Comparison of ENCODE assay signal across 8 mouse cellular contexts in genomic region chr11:97663528-97664338, GRCm38 (mm10). TPM values are rescaled to one million over a fixed set of nuclear protein-coding genes. Genes with fewer than 3 reads are reported as not detected.
DNase-seq lines count a peak whose midpoint lies in the region; ATAC-seq and TF ChIP-seq lines count a peak whose summit lies in the region.

No protein-coding gene starts in this region.

- peaks cover 67% of the 10 kb centered on the region for H3K27me3 ChIP-seq in G1E (ENCODE audit: insufficient read depth, low read length)
- peaks cover 21% of the 10 kb centered on the region for H3K27me3 ChIP-seq in embryonic facial prominence, embryonic 13.5 days
- peaks cover 17% of the 10 kb centered on the region for H3K27me3 ChIP-seq in limb, embryonic 12.5 days

- peak overlapping the region; percentile 88 for H3K27ac ChIP-seq in embryonic facial prominence, embryonic 13.5 days
- H3K27ac ChIP-seq in limb, embryonic 12.5 days = peak overlapping the region; percentile 92

- no peak for TF ChIP-seq CTCF in G1E (IDR thresholded peaks at IDR 0.05; ENCODE audit: low read depth, low read length)

- peaks cover 52% of the 10 kb centered on the region for H3K4me1 ChIP-seq in G1E (ENCODE audit: insufficient read depth, low read depth, low read length)
- peaks cover 52% of the 10 kb centered on the region for H3K4me1 ChIP-seq in embryonic facial prominence, embryonic 13.5 days
- H3K4me1 ChIP-seq in limb, embryonic 12.5 days (replicated peaks) = peaks cover 47% of the 10 kb centered on the region

- 1% methylated on average over 31 of the region's 57 CpGs for WGBS in embryonic facial prominence, embryonic 13.5 days
- under 1% methylated on average over 38 of the region's 57 CpGs for WGBS in limb, embryonic 12.5 days

- peak overlapping the region; percentile 71 for H3K4me3 ChIP-seq in G1E (ENCODE audit: low read depth, low read length)
- peak overlapping the region; percentile 85 for H3K4me3 ChIP-seq in embryonic facial prominence, embryonic 13.5 days
- peak overlapping the region; percentile 92 for H3K4me3 ChIP-seq in limb, embryonic 12.5 days (replicated peaks)

- 0 out of 2 replicates have a peak, but pooled peaks cover 2% of the 10 kb centered on the region for H3K9me3 ChIP-seq in G1E (replicated peaks)
- no peaks in the 10 kb centered on the region for H3K9me3 ChIP-seq in embryonic facial prominence, embryonic 13.5 days
- H3K9me3 ChIP-seq in limb, embryonic 12.5 days = no peaks in the 10 kb centered on the region

- peak; percentile 45 to 52 for DNase-seq in B cell, adult 2 months
- DNase-seq in G1E (ENCODE audit: low spot score) = peak; percentile 42
- DNase-seq in heart, postnatal 4 days = peak; percentile 56
- DNase-seq in naive thymus-derived CD4-positive, alpha-beta T cell, adult 2 months (ENCODE audit: low read depth) = peak; percentile 49
- no peak for DNase-seq in frontal cortex, postnatal 25 days (ENCODE audit: low spot score in 2 of 2)

- ATAC-seq in G1E (ENCODE audit: extremely low read depth, insufficient number of reproducible peaks, low FRiP score, poor library complexity, severe bottlenecking) = no peak
- no peak; the same call in 1 of the 2 replicates for ATAC-seq in embryonic facial prominence, embryonic 13.5 days (ENCODE audit: insufficient number of reproducible peaks, insufficient read depth, low FRiP score, low TSS enrichment, low read depth)
- ATAC-seq in limb, embryonic 12.5 days (ENCODE audit: insufficient number of reproducible peaks, insufficient read depth, low FRiP score, low TSS enrichment, low read depth) = no peak
- ATAC-seq in frontal cortex, adult (ENCODE audit: low TSS enrichment) = no peak

- peak overlapping the region; percentile 78 for H3K4me2 ChIP-seq in embryonic facial prominence, embryonic 13.5 days
- peak overlapping the region; percentile 85 for H3K4me2 ChIP-seq in limb, embryonic 12.5 days

- H3K36me3 ChIP-seq in G1E (replicated peaks) = peaks cover 37% of the 10 kb centered on the region
- H3K36me3 ChIP-seq in embryonic facial prominence, embryonic 13.5 days = peaks cover 35% of the 10 kb centered on the region
- H3K36me3 ChIP-seq in limb, embryonic 12.5 days = peaks cover 35% of the 10 kb centered on the region

- peak overlapping the region; percentile 85 for H3K9ac ChIP-seq in embryonic facial prominence, embryonic 13.5 days
- H3K9ac ChIP-seq in limb, embryonic 12.5 days (replicated peaks) = peak overlapping the region; percentile 90

RNA-seq across cellular contexts. Expression of gene Mllt6, which starts 0.5 kb away (rescaled TPM):
- total RNA-seq in G1E (2014; fragmentation: Nextera tagmentation) (16.5 and 18.7 TPM in 2 replicates), G1E (2017) (10.9 and 11.2 TPM in 2 replicates)
- polyA plus RNA-seq in G1E (2012) = 38.3 and 42.6 TPM in 2 replicates
- polyA plus RNA-seq in embryonic facial prominence, embryonic 13.5 days (2015; fragmentation: Nextera tagmentation; extraction: Ambion mirVana) = 3.1 and 3.3 TPM in 2 replicates
- total RNA-seq in heart, postnatal 4 days (2021) = 10 to 100 TPM; 50.2 to 51.1 TPM
- polyA plus RNA-seq in limb, embryonic 12.5 days (2016; fragmentation: Nextera tagmentation; extraction: Ambion mirVana) = 2.8 and 2.9 TPM in 2 replicates

RNA-seq across cellular contexts. Expression of gene Cisd3, which starts 21.9 kb away (rescaled TPM):
- 14.7 and 19.1 TPM in 2 replicates for total RNA-seq in G1E (2014; fragmentation: Nextera tagmentation)
- total RNA-seq in G1E (2017) = 8.8 and 14.9 TPM in 2 replicates
- polyA plus RNA-seq in G1E (2012) = 0.69 and 2.6 TPM in 2 replicates
- 12.5 and 13.4 TPM in 2 replicates for polyA plus RNA-seq in embryonic facial prominence, embryonic 13.5 days (2015; fragmentation: Nextera tagmentation; extraction: Ambion mirVana)
- 10 to 100 TPM; 96.7 to 98.0 TPM for total RNA-seq in heart, postnatal 4 days (2021)
- polyA plus RNA-seq in limb, embryonic 12.5 days (2016; fragmentation: Nextera tagmentation; extraction: Ambion mirVana) = 10.0 and 11.3 TPM in 2 replicates

RNA-seq across cellular contexts. Expression of gene Epop, which starts 34.2 kb away (rescaled TPM):
- total RNA-seq in G1E (2014; fragmentation: Nextera tagmentation) (2.6 and 4.5 TPM in 2 replicates), G1E (2017) (2.7 and 3.9 TPM in 2 replicates)
- polyA plus RNA-seq in G1E (2012) = 60.9 and 77.7 TPM in 2 replicates
- 4.3 and 7.2 TPM in 2 replicates for polyA plus RNA-seq in embryonic facial prominence, embryonic 13.5 days (2015; fragmentation: Nextera tagmentation; extraction: Ambion mirVana)
- total RNA-seq in heart, postnatal 4 days (2021) = 1 to 10 TPM; 1.4 TPM
- polyA plus RNA-seq in limb, embryonic 12.5 days (2016; fragmentation: Nextera tagmentation; extraction: Ambion mirVana) = 16.4 and 16.9 TPM in 2 replicates

RNA-seq across cellular contexts. Expression of gene Pcgf2, which starts 36.6 kb away (rescaled TPM):
- 5.4 and 7.2 TPM in 2 replicates for total RNA-seq in G1E (2014; fragmentation: Nextera tagmentation)
- 0.41 TPM in 1 of 2 replicates, not detected in the other for total RNA-seq in G1E (2017)
- polyA plus RNA-seq in G1E (2012) = 18.5 and 21.1 TPM in 2 replicates
- 17.2 and 20.9 TPM in 2 replicates for polyA plus RNA-seq in embryonic facial prominence, embryonic 13.5 days (2015; fragmentation: Nextera tagmentation; extraction: Ambion mirVana)
- total RNA-seq in heart, postnatal 4 days (2021) = 10 to 100 TPM; 31.3 to 31.8 TPM
- 20.2 and 20.3 TPM in 2 replicates for polyA plus RNA-seq in limb, embryonic 12.5 days (2016; fragmentation: Nextera tagmentation; extraction: Ambion mirVana)

RNA-seq across cellular contexts. Expression of gene Psmb3, which starts 39.5 kb away (rescaled TPM):
- 49.9 and 78.3 TPM in 2 replicates for total RNA-seq in G1E (2014; fragmentation: Nextera tagmentation)
- 191 and 258 TPM in 2 replicates for total RNA-seq in G1E (2017)
- polyA plus RNA-seq in G1E (2012) = 23.7 and 93.4 TPM in 2 replicates
- 443 and 487 TPM in 2 replicates for polyA plus RNA-seq in embryonic facial prominence, embryonic 13.5 days (2015; fragmentation: Nextera tagmentation; extraction: Ambion mirVana)
- total RNA-seq in heart, postnatal 4 days (2021) = 100 to 1,000 TPM; 186 to 196 TPM
- polyA plus RNA-seq in limb, embryonic 12.5 days (2016; fragmentation: Nextera tagmentation; extraction: Ambion mirVana) = 481 TPM in 2 replicates

Comparison
In these comparisons a context has a peak if more than half of its experiments do, and no peak if none do; other contexts are left out.
1. DNase-seq: peak in B cell, adult 2 months (2 of 2), G1E (single experiment), heart, postnatal 4 days (single experiment) and naive thymus-derived CD4-positive, alpha-beta T cell, adult 2 months (single experiment); none in frontal cortex, postnatal 25 days (0 of 2).
2. Peak in every context shown above with its lines, with median percentiles within 50 percentile points of each other: H3K4me3 ChIP-seq.